ENCODE assay signal across 8 mouse cellular contexts in the genomic region with DNA sequence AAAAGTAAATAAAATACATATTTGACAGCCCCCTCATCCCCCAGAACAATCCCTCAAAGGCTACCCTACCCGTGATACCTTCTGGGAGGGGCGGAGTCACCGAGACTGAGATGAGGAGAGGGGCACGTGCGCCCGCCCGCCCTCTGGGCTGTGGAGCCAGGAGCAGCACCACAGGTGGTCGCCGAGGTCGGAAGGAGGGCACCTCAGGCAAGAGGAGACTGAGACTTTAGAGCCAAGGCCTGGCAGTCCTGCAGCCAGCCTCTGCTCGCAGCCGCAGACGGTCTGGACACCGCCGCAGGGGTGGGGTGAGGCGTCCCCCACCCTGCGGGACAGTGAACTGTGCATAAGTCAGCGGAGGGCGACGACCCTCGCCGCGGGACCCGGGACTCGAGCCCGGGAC. TPM values are rescaled to one million over a fixed set of nuclear protein-coding genes. Genes with fewer than 3 reads are reported as not detected.
A peak's percentile ranks its signal among the peaks of the same experiment; 100 is the strongest.
DNase-seq lines count a peak whose midpoint lies in the region; ATAC-seq and TF ChIP-seq lines count a peak whose summit lies in the region.

No protein-coding gene starts in this region.

- intact Hi-C loops in heart, postnatal 25 days (cut with DNase I): loop anchor here (1.0 kb wide), 1 partner anchor 24 kb away; no protein-coding TSS in a partner anchor

- 5% methylated on average over 26 of the region's 26 CpGs for WGBS in heart, embryonic 15.5 days
- WGBS in forebrain, embryonic 11.5 days: 0% methylated on average over 26 of the region's 26 CpGs
- WGBS in liver, postnatal 0 days (ENCODE audit: insufficient replicate concordance): 9% methylated on average over 26 of the region's 26 CpGs

- no peak for TF ChIP-seq EP300 in liver, postnatal 0 days (IDR thresholded peaks at IDR 0.05; ENCODE audit: low read depth)

- H3K9me3 ChIP-seq in heart, embryonic 15.5 days (replicated peaks): no peaks in the 10 kb centered on the region
- no peaks in the 10 kb centered on the region for H3K9me3 ChIP-seq in forebrain, embryonic 11.5 days (ENCODE audit: control insufficient read depth, low read length)
- H3K9me3 ChIP-seq in liver, postnatal 0 days (ENCODE audit: low read length): no peaks in the 10 kb centered on the region

- H3K4me3 ChIP-seq in heart, embryonic 15.5 days: peak overlapping the region; percentile 81
- H3K4me3 ChIP-seq in forebrain, embryonic 11.5 days (ENCODE audit: low read depth, low read length): peak overlapping the region; percentile 9
- H3K4me3 ChIP-seq in liver, postnatal 0 days (ENCODE audit: low read depth, low read length): peak overlapping the region; percentile 75

- peak overlapping the region; percentile 86 for H3K4me2 ChIP-seq in heart, embryonic 15.5 days
- H3K4me2 ChIP-seq in forebrain, embryonic 11.5 days (ENCODE audit: low read depth, low read length, severe bottlenecking): peak overlapping the region; percentile 84
- peak overlapping the region; percentile 92 for H3K4me2 ChIP-seq in liver, postnatal 0 days (ENCODE audit: low read depth, low read length)

- no peak for TF ChIP-seq CTCF in liver, postnatal 0 days (IDR thresholded peaks at IDR 0.05; ENCODE audit: low read depth)

- no peak for ATAC-seq in heart, embryonic 15.5 days (replicated peaks; ENCODE audit: insufficient number of reproducible peaks, insufficient read depth, low FRiP score, low read depth)
- ATAC-seq in forebrain, embryonic 11.5 days (replicated peaks; ENCODE audit: low FRiP score): no peak
- no peak for ATAC-seq in liver, postnatal 0 days
- ATAC-seq in erythroblast, adult 5-6 weeks (replicated peaks; ENCODE audit: low FRiP score, poor library complexity, severe bottlenecking): no peak

- H3K9ac ChIP-seq in heart, embryonic 15.5 days: peak overlapping the region; percentile 82
- H3K9ac ChIP-seq in forebrain, embryonic 11.5 days (ENCODE audit: low read length): no peak overlapping the region
- H3K9ac ChIP-seq in liver, postnatal 0 days (replicated peaks): peak overlapping the region; percentile 85

- no peak for DNase-seq in heart, postnatal 25 days (ENCODE audit: low spot score)
- peak; percentile 74 for DNase-seq in ES-CJ7 (ENCODE audit: low read depth, low spot score)
- no peak for DNase-seq in forebrain, embryonic 11.5 days (ENCODE audit: low spot score)
- no peak for DNase-seq in liver, postnatal 0 days
- no peak for DNase-seq in adipocyte (ENCODE audit: low spot score)
- DNase-seq in adrenal gland, postnatal 36 days: no peak

- H3K27me3 ChIP-seq in heart, embryonic 15.5 days: no peaks in the 10 kb centered on the region
- H3K27me3 ChIP-seq in forebrain, embryonic 11.5 days (ENCODE audit: control insufficient read depth, insufficient read depth, low read length): peaks cover 58% of the 10 kb centered on the region
- H3K27me3 ChIP-seq in liver, postnatal 0 days (ENCODE audit: insufficient read depth, low read length): peaks cover 48% of the 10 kb centered on the region

- no peaks in the 10 kb centered on the region for H3K36me3 ChIP-seq in heart, embryonic 15.5 days
- H3K36me3 ChIP-seq in forebrain, embryonic 11.5 days (ENCODE audit: control insufficient read depth, insufficient read depth, low read length): no peaks in the 10 kb centered on the region
- H3K36me3 ChIP-seq in liver, postnatal 0 days (replicated peaks; ENCODE audit: insufficient read depth, low read length): no peaks in the 10 kb centered on the region

- H3K4me1 ChIP-seq in heart, embryonic 15.5 days (replicated peaks): peaks cover 74% of the 10 kb centered on the region
- peaks cover 56% of the 10 kb centered on the region for H3K4me1 ChIP-seq in forebrain, embryonic 11.5 days (replicated peaks; ENCODE audit: control insufficient read depth, insufficient read depth, low read length)
- H3K4me1 ChIP-seq in liver, postnatal 0 days (ENCODE audit: insufficient read depth): peaks cover 65% of the 10 kb centered on the region

- H3K27ac ChIP-seq in heart, embryonic 15.5 days: peak overlapping the region; percentile 74
- no peak overlapping the region for H3K27ac ChIP-seq in forebrain, embryonic 11.5 days (ENCODE audit: low read depth, low read length)
- no peak overlapping the region for H3K27ac ChIP-seq in liver, postnatal 0 days (ENCODE audit: low read depth)

RNA-seq across cellular contexts. Expression of a gene that starts 1.8 kb away (rescaled TPM):
- 30.8 and 34.1 TPM in 2 replicates for polyA plus RNA-seq in heart, embryonic 15.5 days (2015; fragmentation: Nextera tagmentation; extraction: Ambion mirVana)
- total RNA-seq in heart, postnatal 25 days (2021): 10 to 100 TPM in 1 of 2 experiments, 1 to 10 TPM in 1; 8.2 to 14.1 TPM
- 10.7 and 13.0 TPM in 2 replicates for polyA plus RNA-seq in forebrain, embryonic 11.5 days (2014; fragmentation: Nextera tagmentation; extraction: Ambion mirVana)
- 17.3 and 18.7 TPM in 2 replicates for polyA plus RNA-seq in liver, postnatal 0 days (2015; fragmentation: Nextera tagmentation; extraction: Ambion mirVana)
- 2.3 and 10.6 TPM in 2 replicates for total RNA-seq in erythroblast, adult 5-6 weeks (2015; ENCODE audit: low replicate concordance)
- total RNA-seq in erythroblast, adult 5-6 weeks (2017; ENCODE audit: low replicate concordance): 3.2 and 4.9 TPM in 2 replicates
- total RNA-seq in adrenal gland, postnatal 36 days (2021): 100 to 1,000 TPM in 1 of 2 experiments, 10 to 100 TPM in 1; 81.7 to 149 TPM

RNA-seq across cellular contexts. Expression of a gene that starts 13.7 kb away (rescaled TPM):
- 22.0 and 32.1 TPM in 2 replicates for polyA plus RNA-seq in heart, embryonic 15.5 days (2015; fragmentation: Nextera tagmentation; extraction: Ambion mirVana)
- 1 to 10 TPM; 4.6 to 5.6 TPM for total RNA-seq in heart, postnatal 25 days (2021)
- 29.8 and 30.9 TPM in 2 replicates for polyA plus RNA-seq in forebrain, embryonic 11.5 days (2014; fragmentation: Nextera tagmentation; extraction: Ambion mirVana)
- polyA plus RNA-seq in liver, postnatal 0 days (2015; fragmentation: Nextera tagmentation; extraction: Ambion mirVana): 5.4 and 6.5 TPM in 2 replicates
- 2.7 and 7.3 TPM in 2 replicates for total RNA-seq in erythroblast, adult 5-6 weeks (2015; ENCODE audit: low replicate concordance)
- total RNA-seq in erythroblast, adult 5-6 weeks (2017; ENCODE audit: low replicate concordance): 9.3 and 9.7 TPM in 2 replicates
- 10 to 100 TPM; 11.2 to 17.2 TPM for total RNA-seq in adrenal gland, postnatal 36 days (2021)

RNA-seq across cellular contexts. Expression of a gene that starts 30.9 kb away (rescaled TPM):
- polyA plus RNA-seq in heart, embryonic 15.5 days (2015; fragmentation: Nextera tagmentation; extraction: Ambion mirVana): 269 and 299 TPM in 2 replicates
- total RNA-seq in heart, postnatal 25 days (2021): 100 to 1,000 TPM; 143 to 148 TPM
- polyA plus RNA-seq in forebrain, embryonic 11.5 days (2014; fragmentation: Nextera tagmentation; extraction: Ambion mirVana): 313 and 317 TPM in 2 replicates
- 242 and 244 TPM in 2 replicates for polyA plus RNA-seq in liver, postnatal 0 days (2015; fragmentation: Nextera tagmentation; extraction: Ambion mirVana)
- 12.1 and 17.6 TPM in 2 replicates for total RNA-seq in erythroblast, adult 5-6 weeks (2015; ENCODE audit: low replicate concordance)
- 14.1 and 24.7 TPM in 2 replicates for total RNA-seq in erythroblast, adult 5-6 weeks (2017; ENCODE audit: low replicate concordance)
- 100 to 1,000 TPM; 202 to 239 TPM for total RNA-seq in adrenal gland, postnatal 36 days (2021)

Comparison
In these comparisons a context has a peak if more than half of its experiments do, and no peak if none do; other contexts are left out.
1. H3K4me3 ChIP-seq: peak in every context shown above with its lines; median percentile 81 in heart, embryonic 15.5 days; 75 in liver, postnatal 0 days; 9 in forebrain, embryonic 11.5 days.
2. RNA of a gene that starts 1.8 kb away (total RNA-seq): 81.7 to 149 TPM in adrenal gland, postnatal 36 days; 8.2 to 14.1 TPM in heart, postnatal 25 days and 2.3 to 10.6 TPM in erythroblast, adult 5-6 weeks; every median in the first group is over 4 times any median in the second.
3. RNA of a gene that starts 30.9 kb away (total RNA-seq): 202 to 239 TPM in adrenal gland, postnatal 36 days and 143 to 148 TPM in heart, postnatal 25 days; 12.1 to 24.7 TPM in erythroblast, adult 5-6 weeks; every median in the first group is over 4 times any median in the second.
4. Peak in every context shown above with its lines, with median percentiles within 50 percentile points of each other: H3K4me2 ChIP-seq.